Mouse (Mus musculus): Measurements from ENCODE around the gene Hspb6. TPM values are rescaled to one million over a fixed set of nuclear protein-coding genes. Genes with fewer than 3 reads are reported as not detected.

Gene Hspb6
- polyA plus RNA-seq, 1 experiment from 2014 or later = 6.3 TPM

Small RNA genes within 50 kb of the gene (microRNA-seq; reads per million reads assigned to microRNA genes)
- gene Gm38670 (0.44 reads per million), gene Mir3569 (0.59 reads per million)

Other genes starting within 250 kb of the Hspb6 start
- gene Alkbh6, start 243.5 kb upstream of the Hspb6 start, polyA plus RNA-seq (2014; fragmentation: Nextera tagmentation; extraction: Ambion mirVana) = 107 and 145 TPM in 2 replicates
- gene Syne4, start 237.4 kb upstream of the Hspb6 start, polyA plus RNA-seq (2014; fragmentation: Nextera tagmentation; extraction: Ambion mirVana) = 9.3 and 10.2 TPM in 2 replicates
- gene E130208F15Rik, start 230.4 kb upstream of the Hspb6 start, polyA plus RNA-seq (2014; fragmentation: Nextera tagmentation; extraction: Ambion mirVana) = not detected in 2 replicates
- 19.8 and 20.4 TPM in 2 replicates for gene Sdhaf1, start 228.3 kb upstream of the Hspb6 start, polyA plus RNA-seq (2014; fragmentation: Nextera tagmentation; extraction: Ambion mirVana)
- 13.9 and 16.3 TPM in 2 replicates for gene Lrfn3, start 189.4 kb upstream of the Hspb6 start, polyA plus RNA-seq (2014; fragmentation: Nextera tagmentation; extraction: Ambion mirVana)
- gene Tyrobp, start 138.4 kb upstream of the Hspb6 start, polyA plus RNA-seq (2014; fragmentation: Nextera tagmentation; extraction: Ambion mirVana) = 11.4 and 29.7 TPM in 2 replicates
- 0.58 TPM in 1 of 2 replicates, not detected in the other for gene Hcst, start 132.3 kb upstream of the Hspb6 start, polyA plus RNA-seq (2014; fragmentation: Nextera tagmentation; extraction: Ambion mirVana)
- 1.4 and 2.3 TPM in 2 replicates for gene Nfkbid, start 130.4 kb upstream of the Hspb6 start, polyA plus RNA-seq (2014; fragmentation: Nextera tagmentation; extraction: Ambion mirVana)
- 662 and 710 TPM in 2 replicates for gene Aplp1, start 106.6 kb upstream of the Hspb6 start, polyA plus RNA-seq (2014; fragmentation: Nextera tagmentation; extraction: Ambion mirVana)
- gene Kirrel2, start 94.5 kb upstream of the Hspb6 start, polyA plus RNA-seq (2014; fragmentation: Nextera tagmentation; extraction: Ambion mirVana) = 5.0 and 5.7 TPM in 2 replicates
- gene Nphs1, start 93.9 kb upstream of the Hspb6 start, polyA plus RNA-seq (2014; fragmentation: Nextera tagmentation; extraction: Ambion mirVana) = 0.74 and 1.4 TPM in 2 replicates
- not detected in 2 replicates for gene Prodh2, start 58.6 kb upstream of the Hspb6 start, polyA plus RNA-seq (2014; fragmentation: Nextera tagmentation; extraction: Ambion mirVana)
- gene Arhgap33, start 17.1 kb upstream of the Hspb6 start, polyA plus RNA-seq (2014; fragmentation: Nextera tagmentation; extraction: Ambion mirVana) = 101 and 129 TPM in 2 replicates
- gene Proser3, start 121 bp downstream of the Hspb6 start, polyA plus RNA-seq (2014; fragmentation: Nextera tagmentation; extraction: Ambion mirVana) = 7.4 and 10.9 TPM in 2 replicates
- 49.9 and 59.1 TPM in 2 replicates for gene Lin37, start 7.7 kb downstream of the Hspb6 start, polyA plus RNA-seq (2014; fragmentation: Nextera tagmentation; extraction: Ambion mirVana)
- 103 and 104 TPM in 2 replicates for gene U2af1l4, start 11.1 kb downstream of the Hspb6 start, polyA plus RNA-seq (2014; fragmentation: Nextera tagmentation; extraction: Ambion mirVana)
- gene Gm49396, start 11.2 kb downstream of the Hspb6 start, polyA plus RNA-seq (2014; fragmentation: Nextera tagmentation; extraction: Ambion mirVana) = 8.2 and 11.8 TPM in 2 replicates
- gene Psenen, start 11.4 kb downstream of the Hspb6 start, polyA plus RNA-seq (2014; fragmentation: Nextera tagmentation; extraction: Ambion mirVana) = 99.1 and 135 TPM in 2 replicates
- 2.8 and 5.8 TPM in 2 replicates for gene Igflr1, start 13.2 kb downstream of the Hspb6 start, polyA plus RNA-seq (2014; fragmentation: Nextera tagmentation; extraction: Ambion mirVana)
- gene Kmt2b, start 36.5 kb downstream of the Hspb6 start, polyA plus RNA-seq (2014; fragmentation: Nextera tagmentation; extraction: Ambion mirVana) = 13.1 and 15.4 TPM in 2 replicates
- 0.34 and 0.47 TPM in 2 replicates for gene Zbtb32, start 46.7 kb downstream of the Hspb6 start, polyA plus RNA-seq (2014; fragmentation: Nextera tagmentation; extraction: Ambion mirVana)
- gene Upk1a, start 60.7 kb downstream of the Hspb6 start, polyA plus RNA-seq (2014; fragmentation: Nextera tagmentation; extraction: Ambion mirVana) = 0.15 and 0.20 TPM in 2 replicates
- gene Cox6b1, start 74.0 kb downstream of the Hspb6 start, polyA plus RNA-seq (2014; fragmentation: Nextera tagmentation; extraction: Ambion mirVana) = 999 and 1,303 TPM in 2 replicates
- not detected in 2 replicates for gene Etv2, start 83.7 kb downstream of the Hspb6 start, polyA plus RNA-seq (2014; fragmentation: Nextera tagmentation; extraction: Ambion mirVana)
- gene Rbm42, start 98.1 kb downstream of the Hspb6 start, polyA plus RNA-seq (2014; fragmentation: Nextera tagmentation; extraction: Ambion mirVana) = 126 and 144 TPM in 2 replicates
- gene Haus5, start 112.8 kb downstream of the Hspb6 start, polyA plus RNA-seq (2014; fragmentation: Nextera tagmentation; extraction: Ambion mirVana) = 21.6 and 22.8 TPM in 2 replicates
- not detected in 2 replicates for gene Pmis2, start 119.4 kb downstream of the Hspb6 start, polyA plus RNA-seq (2014; fragmentation: Nextera tagmentation; extraction: Ambion mirVana)
- gene 2200002J24Rik, start 146.7 kb downstream of the Hspb6 start, polyA plus RNA-seq (2014; fragmentation: Nextera tagmentation; extraction: Ambion mirVana) = not detected in 2 replicates
- gene Atp4a, start 160.0 kb downstream of the Hspb6 start, polyA plus RNA-seq (2014; fragmentation: Nextera tagmentation; extraction: Ambion mirVana) = 0.53 and 1.1 TPM in 2 replicates
- 238 and 290 TPM in 2 replicates for gene Tmem147, start 177.4 kb downstream of the Hspb6 start, polyA plus RNA-seq (2014; fragmentation: Nextera tagmentation; extraction: Ambion mirVana)
- 0.83 and 1.2 TPM in 2 replicates for gene Gapdhs, start 191.5 kb downstream of the Hspb6 start, polyA plus RNA-seq (2014; fragmentation: Nextera tagmentation; extraction: Ambion mirVana)
- 0.82 and 3.8 TPM in 2 replicates for gene Sbsn, start 199.3 kb downstream of the Hspb6 start, polyA plus RNA-seq (2014; fragmentation: Nextera tagmentation; extraction: Ambion mirVana)
- gene Dmkn, start 211.6 kb downstream of the Hspb6 start, polyA plus RNA-seq (2014; fragmentation: Nextera tagmentation; extraction: Ambion mirVana) = 0.78 and 0.87 TPM in 2 replicates
- not detected in 2 replicates for gene Krtdap, start 235.7 kb downstream of the Hspb6 start, polyA plus RNA-seq (2014; fragmentation: Nextera tagmentation; extraction: Ambion mirVana)

Measured in midbrain, embryonic 14.5 days (tissue).